Mouse (Mus musculus): ENCODE data around the gene Rbp7. TPM values are rescaled to one million over a fixed set of nuclear protein-coding genes. Genes with fewer than 3 reads are reported as not detected.

Gene Rbp7
- not detected in 2 replicates for polyA plus RNA-seq (2011; ENCODE audit: insufficient read length, low read depth, missing spikeins)

GRCm38 (mm10) chr4:149454879-149455278 is at the start of gene Rbp7:
Gene Rbp7 (minus strand): TSS chr4:149454978.
- no peak within 1 kb of the TSS for H3K4me3 ChIP-seq (ENCODE audit: insufficient read depth, low read length)
- H3K27ac ChIP-seq (ENCODE audit: insufficient read depth, low read length), result no peak within 1 kb of the TSS
- no peaks in the 10 kb centered on the region for H3K4me1 ChIP-seq (ENCODE audit: control insufficient read depth, insufficient read depth, low read length)
- no peak for TF ChIP-seq CTCF (IDR thresholded peaks at IDR 0.05; ENCODE audit: borderline replicate concordance, insufficient read depth, low read length)
- no peak for TF ChIP-seq POLR2A (IDR thresholded peaks at IDR 0.05; ENCODE audit: low read depth, low read length)

DNA sequence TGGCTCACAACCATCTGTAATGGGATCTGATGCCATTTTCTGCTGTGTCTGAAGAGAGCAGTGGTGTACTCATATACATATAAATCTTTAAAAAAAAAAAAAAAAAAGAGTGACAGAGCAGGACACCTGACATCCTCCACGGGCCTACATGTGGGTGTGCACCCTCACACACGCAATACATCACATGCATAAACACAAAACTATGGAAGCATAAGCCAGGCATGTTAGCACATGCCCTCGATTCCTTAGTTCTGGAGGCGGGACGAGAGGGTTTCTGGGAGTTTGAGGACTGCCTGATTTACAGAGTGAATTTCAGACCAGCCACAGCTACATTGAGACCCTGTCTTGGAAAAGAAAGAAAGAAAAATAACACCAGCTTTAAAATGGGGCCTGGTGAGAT is 49.6 kb upstream of the Rbp7 start:
- H3K4me1 ChIP-seq (ENCODE audit: control insufficient read depth, insufficient read depth, low read length), result 0 out of 2 replicates have a peak, but pooled peaks cover 3% of the 10 kb centered on the region
- TF ChIP-seq CTCF (IDR thresholded peaks at IDR 0.05; ENCODE audit: borderline replicate concordance, insufficient read depth, low read length) (no peak), POLR2A (IDR thresholded peaks at IDR 0.05; ENCODE audit: low read depth, low read length) (0 out of 2 replicates have a peak, but pooled peaks have one; percentile 16)
- no peak overlapping the region for H3K4me3 ChIP-seq (ENCODE audit: insufficient read depth, low read length)
- no peak overlapping the region for H3K27ac ChIP-seq (ENCODE audit: insufficient read depth, low read length)

GRCm38 (mm10) chr4:149499790-149500189 is 45.0 kb upstream of the Rbp7 start:
- TF ChIP-seq POLR2A (IDR thresholded peaks at IDR 0.05; ENCODE audit: low read depth, low read length) (no peak), CTCF (IDR thresholded peaks at IDR 0.05; ENCODE audit: borderline replicate concordance, insufficient read depth, low read length) (no peak)
- no peak overlapping the region for H3K4me3 ChIP-seq (ENCODE audit: insufficient read depth, low read length)
- H3K4me1 ChIP-seq (ENCODE audit: control insufficient read depth, insufficient read depth, low read length), result no peaks in the 10 kb centered on the region
- no peak overlapping the region for H3K27ac ChIP-seq (ENCODE audit: insufficient read depth, low read length)

- no peak for TF ChIP-seq CTCF (IDR thresholded peaks at IDR 0.05; ENCODE audit: borderline replicate concordance, insufficient read depth, low read length)
- no peak for TF ChIP-seq POLR2A (IDR thresholded peaks at IDR 0.05; ENCODE audit: low read depth, low read length)
- no peak overlapping the region for H3K27ac ChIP-seq (ENCODE audit: insufficient read depth, low read length)
- no peaks in the 10 kb centered on the region for H3K4me1 ChIP-seq (ENCODE audit: control insufficient read depth, insufficient read depth, low read length)
- H3K4me3 ChIP-seq (ENCODE audit: insufficient read depth, low read length), result no peak overlapping the region
These were observed 44.1 kb upstream of the Rbp7 start for GRCm38 (mm10) chr4:149498901-149499300.

- TF ChIP-seq POLR2A (IDR thresholded peaks at IDR 0.05; ENCODE audit: low read depth, low read length), result no peak
- no peak for TF ChIP-seq CTCF (IDR thresholded peaks at IDR 0.05; ENCODE audit: borderline replicate concordance, insufficient read depth, low read length)
These were observed 41.8 kb upstream of the Rbp7 start for GRCm38 (mm10) chr4:149496612-149497011.

DNA sequence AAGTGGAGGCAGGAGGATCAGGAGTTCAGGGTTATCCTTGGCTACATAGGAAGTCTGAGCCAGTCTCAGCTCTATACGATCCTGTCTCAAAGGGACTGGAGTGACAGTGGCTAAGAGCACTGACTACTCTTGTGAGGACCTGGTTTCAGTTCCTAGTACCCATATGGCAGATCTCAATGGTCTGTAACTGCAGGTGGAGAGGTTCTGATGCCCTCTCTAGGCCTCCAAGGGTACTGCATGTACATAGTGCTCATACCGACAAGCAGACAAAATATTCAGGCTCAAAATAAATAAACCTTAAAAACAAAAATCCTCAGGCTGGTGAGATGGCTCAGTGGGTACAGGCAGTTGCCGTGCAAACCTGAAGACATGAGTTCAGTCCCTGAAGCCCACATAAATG is 36.4 kb upstream of the Rbp7 start:
- no peak overlapping the region for H3K27ac ChIP-seq (ENCODE audit: insufficient read depth, low read length)
- H3K4me1 ChIP-seq (ENCODE audit: control insufficient read depth, insufficient read depth, low read length), result no peaks in the 10 kb centered on the region
- H3K4me3 ChIP-seq (ENCODE audit: insufficient read depth, low read length), result no peak overlapping the region
- TF ChIP-seq CTCF (IDR thresholded peaks at IDR 0.05; ENCODE audit: borderline replicate concordance, insufficient read depth, low read length), result no peak
- TF ChIP-seq POLR2A (IDR thresholded peaks at IDR 0.05; ENCODE audit: low read depth, low read length), result no peak

More at GRCm38 (mm10) chr4:149496612-149497011, 41.8 kb upstream of the Rbp7 start:
- Histone ChIP-seq H3K4me1 (ENCODE audit: control insufficient read depth, insufficient read depth, low read length) (no peaks in the 10 kb centered on the region), H3K27ac (ENCODE audit: insufficient read depth, low read length) (no peak overlapping the region), H3K4me3 (ENCODE audit: insufficient read depth, low read length) (no peak overlapping the region)

DNA sequence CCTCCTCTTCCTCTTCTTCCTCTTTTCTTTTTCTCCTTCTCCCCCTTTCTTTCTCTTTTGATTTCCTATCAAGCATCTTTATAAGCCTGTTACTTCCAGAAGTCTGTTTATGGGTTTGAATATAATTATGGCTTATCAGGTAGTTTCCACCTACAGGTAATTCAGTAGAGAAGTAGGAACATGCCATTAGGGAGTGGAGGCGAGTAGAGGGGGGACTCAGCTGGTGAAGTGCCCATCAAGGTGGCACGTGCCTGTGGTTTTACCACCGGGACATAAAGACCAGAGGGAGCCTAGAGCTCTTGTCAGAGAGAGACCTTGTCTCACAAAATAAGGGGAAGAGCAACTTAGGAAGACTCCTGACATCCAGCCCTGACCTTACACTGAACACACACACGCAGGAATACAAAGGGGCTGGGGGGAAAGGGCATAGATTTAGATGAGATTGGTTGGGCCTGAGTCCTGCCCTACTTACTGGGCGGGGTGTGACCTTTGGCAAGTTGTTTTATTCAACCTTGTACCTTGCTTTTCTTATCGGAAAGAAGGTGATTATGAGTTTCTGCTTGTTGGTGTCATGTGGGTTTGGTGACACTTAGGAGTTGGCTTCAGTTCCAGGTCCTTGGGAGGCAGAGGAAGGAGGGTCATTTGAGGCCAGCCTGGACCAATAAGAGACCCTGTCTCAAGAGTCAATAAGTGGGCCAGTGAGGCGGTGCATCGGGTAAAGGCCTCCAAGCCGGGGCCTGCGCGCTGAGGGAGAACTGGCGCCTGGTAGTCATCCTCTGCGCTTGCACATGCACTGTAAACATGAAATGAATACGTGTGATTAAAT is 34.9 kb upstream of the Rbp7 start:
- H3K27ac ChIP-seq (ENCODE audit: insufficient read depth, low read length), result no peak overlapping the region
- H3K4me3 ChIP-seq (ENCODE audit: insufficient read depth, low read length), result no peak overlapping the region
- TF ChIP-seq CTCF (IDR thresholded peaks at IDR 0.05; ENCODE audit: borderline replicate concordance, insufficient read depth, low read length) (no peak), POLR2A (IDR thresholded peaks at IDR 0.05; ENCODE audit: low read depth, low read length) (no peak)
- H3K4me1 ChIP-seq (ENCODE audit: control insufficient read depth, insufficient read depth, low read length), result no peaks in the 10 kb centered on the region

GRCm38 (mm10) chr4:149487729-149488128 is 33.0 kb upstream of the Rbp7 start:
- no peak overlapping the region for H3K27ac ChIP-seq (ENCODE audit: insufficient read depth, low read length)
- no peak for TF ChIP-seq CTCF (IDR thresholded peaks at IDR 0.05; ENCODE audit: borderline replicate concordance, insufficient read depth, low read length)
- H3K4me3 ChIP-seq (ENCODE audit: insufficient read depth, low read length), result no peak overlapping the region
- H3K4me1 ChIP-seq (ENCODE audit: control insufficient read depth, insufficient read depth, low read length), result no peaks in the 10 kb centered on the region; the same call in 1 of the 2 replicates

- H3K4me1 ChIP-seq (ENCODE audit: control insufficient read depth, insufficient read depth, low read length), result no peaks in the 10 kb centered on the region; the same call in 1 of the 2 replicates
- peak overlapping the region; percentile 74 for H3K4me3 ChIP-seq (ENCODE audit: insufficient read depth, low read length)
- TF ChIP-seq POLR2A (IDR thresholded peaks at IDR 0.05; ENCODE audit: low read depth, low read length), result peak; percentile 26; the same call in 1 of the 2 replicates
- TF ChIP-seq CTCF (IDR thresholded peaks at IDR 0.05; ENCODE audit: borderline replicate concordance, insufficient read depth, low read length), result no peak
- H3K27ac ChIP-seq (ENCODE audit: insufficient read depth, low read length), result peak overlapping the region; percentile 80
These were observed 31.0 kb upstream of the Rbp7 start for GRCm38 (mm10) chr4:149485825-149486206.

Measured in embryonic fibroblast, embryonic 13.5 days (primary cell).